Mouse (Mus musculus) frontal cortex, adult (tissue): ENCODE results near the gene Pdia4.
"Not testable (repeated sequence)": the region's sequence is repeated elsewhere in the genome, so short reads cannot be mapped to it uniquely, and the experiment has no call there.

Experiments
- ATAC-seq: cut with Nextera tagmentation; 2 replicates; pipeline ENCODE4 v1.9.2; 2017; ENCODE audit warnings: mild to moderate bottlenecking, moderate library complexity, mixed read lengths; ENCODE audit not compliant: low TSS enrichment

Gene Pdia4

GRCm38 (mm10) chr6:47762686-47763085 is 50.5 kb downstream of the Pdia4 start:
- not testable (repeated sequence) for ATAC-seq

GRCm38 (mm10) chr6:47759406-47759805 is 53.8 kb downstream of the Pdia4 start:
- not testable (repeated sequence) for ATAC-seq

DNA sequence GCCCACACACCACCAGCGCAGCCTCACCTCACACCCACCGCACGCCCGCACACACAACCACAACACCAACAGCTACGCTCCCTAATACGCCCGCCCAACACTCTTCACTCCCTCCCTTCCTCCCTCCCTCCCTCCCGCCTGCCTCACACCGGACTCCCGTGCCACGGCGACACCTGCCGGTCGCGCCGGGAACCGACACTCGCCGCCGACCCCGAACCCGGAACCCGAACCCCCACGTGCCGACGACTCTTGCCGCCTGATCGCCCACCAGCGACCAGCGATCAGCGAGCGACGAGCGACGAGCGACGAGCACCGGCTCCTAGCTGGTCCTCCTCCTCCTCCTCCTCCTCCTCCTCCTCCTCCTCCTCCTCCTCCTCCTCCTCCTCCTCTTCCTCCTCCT is 55.4 kb downstream of the Pdia4 start:
- ATAC-seq, result not testable (repeated sequence)

- ATAC-seq, result not testable (repeated sequence)
Observed at GRCm38 (mm10) chr6:47757429-47757828, 55.8 kb downstream of the Pdia4 start.

DNA sequence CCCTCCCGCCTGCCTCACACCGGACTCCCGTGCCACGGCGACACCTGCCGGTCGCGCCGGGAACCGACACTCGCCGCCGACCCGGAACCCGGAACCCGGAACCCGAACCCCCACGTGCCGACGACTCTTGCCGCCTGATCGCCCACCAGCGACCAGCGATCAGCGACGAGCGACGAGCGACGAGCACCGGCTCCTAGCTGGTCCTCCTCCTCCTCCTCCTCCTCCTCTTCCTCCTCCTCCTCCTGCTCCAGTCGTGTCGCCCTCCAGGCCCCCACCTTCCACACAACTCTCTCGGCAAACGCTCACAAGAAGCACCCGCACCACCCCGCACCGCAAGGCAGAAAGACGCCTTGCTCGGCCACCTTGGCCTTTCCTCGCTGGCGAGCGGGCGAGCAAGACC is 60.1 kb downstream of the Pdia4 start:
- not testable (repeated sequence) for ATAC-seq

GRCm38 (mm10) chr6:47748306-47748705 is 64.9 kb downstream of the Pdia4 start:
- not testable (repeated sequence) for ATAC-seq

DNA sequence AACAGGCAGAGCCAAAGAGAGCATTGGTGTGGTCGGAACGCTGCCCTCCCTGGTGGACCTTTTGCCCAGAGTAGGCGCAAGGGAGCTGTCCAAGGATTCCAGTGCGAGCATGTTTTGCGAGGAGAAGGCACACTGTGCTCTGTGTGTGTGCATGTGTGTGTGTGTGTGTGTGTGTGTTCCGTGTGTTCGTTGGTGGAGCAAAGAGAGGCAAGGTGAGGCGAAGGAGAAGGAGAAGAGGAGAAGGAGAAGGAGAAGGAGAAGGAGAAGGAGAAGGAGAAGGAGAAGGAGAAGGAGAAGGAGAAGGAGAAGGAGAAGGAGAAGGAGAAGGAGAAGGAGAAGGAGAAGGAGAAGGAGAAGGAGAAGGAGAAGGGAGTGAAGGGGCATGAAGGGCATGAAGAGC is 65.3 kb downstream of the Pdia4 start:
- ATAC-seq, result not testable (repeated sequence)
